Mouse (Mus musculus): Measurements from ENCODE around the gene Jak1. TPM values are rescaled to one million over a fixed set of nuclear protein-coding genes. Genes with fewer than 3 reads are reported as not detected.

Gene Jak1
- 100 to 1,000 TPM; 124 to 155 (median 151) TPM for total RNA-seq (2022)

- DNase-seq, result peak; percentile 98
Observed at GRCm38 (mm10) chr4:101264741-101265513, at the start of gene Jak1. Jak1 (minus strand) TSS chr4:101265282.

GRCm38 (mm10) chr4:101312055-101312454 lies 47.0 kb upstream of the Jak1 start:
- DNase-seq, result no peak

DNA sequence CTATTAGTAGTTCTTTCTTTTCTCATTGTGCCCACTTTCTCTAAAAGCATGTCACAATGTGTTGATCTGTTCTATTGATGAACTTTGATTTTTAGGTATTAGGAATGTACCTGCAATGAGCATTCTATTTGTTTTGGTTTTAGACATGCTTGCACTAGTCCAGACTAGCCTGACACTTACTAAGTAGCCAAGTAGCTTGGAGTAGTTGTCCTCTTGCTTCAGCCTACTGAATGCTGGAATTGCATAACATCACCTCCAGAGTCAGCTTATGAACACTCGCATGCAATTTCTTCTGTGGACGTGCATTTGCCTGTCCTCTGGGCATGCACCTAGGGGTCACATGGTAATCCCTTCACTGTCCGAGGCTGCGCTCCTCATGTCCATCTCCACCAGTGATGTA lies 43.1 kb upstream of the Jak1 start:
- DNase-seq, result no peak

- DNase-seq, result no peak
Observed at GRCm38 (mm10) chr4:101307286-101307685, 42.2 kb upstream of the Jak1 start.

GRCm38 (mm10) chr4:101306132-101306915 lies 41.2 kb upstream of the Jak1 start:
- DNase-seq, result no peak

DNA sequence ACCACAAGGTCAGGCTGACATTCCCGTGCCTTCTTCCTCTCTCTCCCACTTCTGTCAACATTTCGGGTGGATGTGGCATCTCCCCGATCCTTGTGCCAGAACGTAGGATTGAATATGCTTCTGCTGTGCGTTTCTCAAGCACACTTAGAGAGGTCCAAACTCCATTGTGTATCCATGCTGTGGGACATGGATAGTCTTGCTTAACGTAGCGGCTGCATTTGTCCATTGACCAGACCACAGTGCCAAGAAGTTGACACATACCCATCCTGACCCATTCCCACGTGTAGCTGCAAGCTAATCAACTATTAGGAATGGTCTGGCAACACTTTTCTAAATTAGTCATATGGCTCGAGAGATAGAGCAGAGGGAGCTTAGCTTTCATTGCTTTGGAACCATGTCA lies 40.0 kb upstream of the Jak1 start:
- no peak for DNase-seq

DNA sequence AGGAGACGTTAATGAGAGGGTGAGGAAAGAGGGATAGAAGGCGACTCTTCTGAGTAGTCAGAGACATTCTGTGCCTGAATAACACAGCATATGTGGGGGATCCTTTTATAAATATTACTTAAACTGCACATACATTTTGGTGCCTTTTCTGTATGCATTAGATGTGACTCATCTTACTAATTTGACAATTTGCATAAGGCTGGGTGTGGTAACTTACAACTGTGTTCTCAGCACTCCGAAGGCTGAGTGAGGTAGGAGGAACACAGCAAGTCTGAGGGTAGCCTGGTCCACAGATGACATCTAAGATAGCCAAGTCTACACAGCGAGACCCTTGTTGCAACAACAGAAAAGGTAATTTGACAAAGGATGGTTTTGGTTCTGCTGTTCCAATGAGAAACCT lies 39.0 kb upstream of the Jak1 start:
- no peak for DNase-seq

GRCm38 (mm10) chr4:101300392-101300910 lies 35.4 kb upstream of the Jak1 start:
- no peak for DNase-seq

DNA sequence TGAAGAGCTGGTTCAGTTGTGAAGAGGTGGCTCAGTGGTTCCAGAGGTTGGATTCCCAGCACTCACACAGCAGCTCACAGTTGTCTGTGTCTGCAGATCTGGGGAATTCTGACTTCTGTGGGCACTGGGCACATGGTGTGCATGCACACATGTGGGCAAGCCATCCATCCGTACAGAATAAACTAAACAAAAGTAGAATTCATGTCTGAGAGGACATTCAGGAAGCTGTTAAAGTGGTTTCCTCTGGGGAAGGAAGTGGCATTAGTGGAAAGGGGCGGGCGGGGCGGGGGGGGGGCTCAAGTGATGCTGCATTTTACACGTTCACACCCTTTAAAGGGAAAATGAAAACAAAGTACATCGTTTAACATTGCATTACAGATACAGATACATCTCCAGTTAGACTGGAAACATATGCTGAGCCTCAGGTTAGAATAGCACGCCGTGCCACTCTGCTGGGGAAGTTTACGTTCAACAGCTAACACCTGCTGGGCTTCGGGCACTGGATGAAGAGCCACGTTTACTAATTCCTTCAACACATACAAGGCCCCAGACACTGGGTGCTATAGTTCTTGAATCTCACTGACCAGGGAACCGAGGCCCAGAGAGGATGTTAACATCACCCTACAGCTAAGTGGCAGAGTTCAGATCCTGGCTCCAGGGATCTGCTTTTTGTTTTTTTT lies 33.4 kb upstream of the Jak1 start:
- DNase-seq, result no peak

GRCm38 (mm10) chr4:101296836-101297235 lies 31.8 kb upstream of the Jak1 start:
- no peak for DNase-seq

GRCm38 (mm10) chr4:101295788-101296187 lies 30.7 kb upstream of the Jak1 start:
- no peak for DNase-seq

- DNase-seq, result no peak
Observed at GRCm38 (mm10) chr4:101293661-101294060, 28.6 kb upstream of the Jak1 start.

DNA sequence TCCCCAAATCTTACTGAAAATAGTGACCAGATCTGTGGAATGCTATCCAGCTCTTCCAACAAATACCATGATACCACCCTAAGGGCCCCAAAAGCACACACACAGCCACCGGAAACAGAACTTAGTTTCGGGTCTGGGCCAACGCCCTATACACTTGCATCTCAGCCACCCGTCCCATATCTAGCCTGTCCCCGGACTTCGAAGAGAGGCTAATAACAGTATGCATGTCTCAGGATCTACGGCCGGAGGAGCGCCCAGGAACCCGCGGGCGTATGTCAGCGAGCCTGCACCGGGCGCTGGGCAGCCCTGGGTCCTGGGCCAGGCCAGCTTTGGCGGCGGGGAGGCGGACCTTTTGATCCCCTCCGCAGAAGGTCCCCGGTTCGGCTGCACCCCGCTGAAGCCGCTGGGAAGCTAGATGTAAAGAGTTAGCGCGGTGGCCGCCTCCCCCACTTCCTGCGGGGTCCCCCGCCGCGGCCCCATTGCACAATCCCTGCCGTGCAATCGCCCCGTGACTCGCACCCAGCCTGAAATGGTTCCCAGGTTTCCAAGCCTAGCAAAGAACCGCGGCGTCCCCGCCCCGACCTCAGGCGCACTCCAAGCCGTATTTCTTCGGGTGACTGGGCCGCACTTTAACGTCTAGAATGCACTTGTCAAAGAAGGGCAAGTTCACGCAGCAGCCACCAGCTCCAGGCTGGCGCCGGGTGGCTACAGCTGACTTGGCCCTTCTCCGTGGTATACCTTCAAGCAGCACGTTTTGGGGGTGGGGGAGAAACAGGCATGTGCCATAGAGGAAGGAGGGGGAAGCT lies 27.9 kb upstream of the Jak1 start:
- peak; percentile 54 for DNase-seq

DNA sequence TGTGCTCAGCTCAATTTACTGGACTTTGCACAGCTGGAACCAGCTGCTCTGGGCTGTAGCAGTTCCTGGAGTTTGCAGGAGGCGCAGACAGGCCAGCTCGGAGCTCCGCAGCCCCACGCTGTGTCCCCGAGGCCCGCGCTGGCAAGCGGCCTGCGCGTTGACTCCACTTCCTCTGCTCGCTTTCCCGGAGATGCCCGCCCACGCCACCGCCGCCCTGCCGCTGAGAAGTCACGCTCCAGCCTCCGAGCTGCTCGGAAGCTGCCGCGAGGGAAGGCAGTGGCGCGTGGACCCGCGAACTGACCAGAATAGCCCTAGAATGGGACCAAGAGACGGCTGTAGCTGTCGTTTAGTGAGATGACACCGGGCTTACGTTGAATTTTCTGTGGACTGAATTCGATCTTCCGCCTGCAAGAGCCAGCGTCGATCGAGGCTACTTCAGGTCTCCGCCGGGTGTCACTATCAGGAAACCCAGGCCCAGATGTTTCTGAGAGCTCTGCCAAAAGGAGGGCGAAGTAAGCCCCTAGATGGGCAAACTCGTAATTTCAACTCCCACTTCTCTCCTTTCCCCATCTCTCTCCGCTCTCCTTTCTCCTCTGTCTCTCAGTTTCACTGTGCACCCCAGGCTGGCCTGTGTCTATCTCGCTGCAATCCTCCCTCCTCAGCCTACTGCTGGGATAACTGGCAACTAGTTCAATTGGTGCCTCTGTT lies 27.1 kb upstream of the Jak1 start:
- peak; percentile 82 for DNase-seq

DNA sequence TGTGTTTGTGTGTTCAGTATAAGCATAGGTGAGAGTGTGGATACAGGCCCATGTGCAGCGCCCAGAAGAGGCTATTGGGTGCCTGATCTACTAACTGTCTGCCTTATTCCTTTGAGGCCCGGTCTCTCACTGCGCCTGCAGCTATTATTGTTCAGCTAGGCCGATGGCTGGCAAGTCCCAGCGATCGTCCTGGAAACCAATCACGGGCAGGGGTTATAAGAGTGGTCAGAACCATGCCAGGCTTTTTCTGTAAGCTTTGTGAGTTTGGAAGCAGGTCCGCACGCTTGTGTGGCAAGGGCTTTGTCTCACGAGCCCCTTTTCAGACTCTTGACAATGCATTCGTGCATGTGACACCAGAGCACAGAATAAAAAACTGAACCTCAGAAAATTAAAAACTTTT lies 23.2 kb upstream of the Jak1 start:
- no peak for DNase-seq

GRCm38 (mm10) chr4:101286562-101286961 lies 21.5 kb upstream of the Jak1 start:
- no peak for DNase-seq

DNA sequence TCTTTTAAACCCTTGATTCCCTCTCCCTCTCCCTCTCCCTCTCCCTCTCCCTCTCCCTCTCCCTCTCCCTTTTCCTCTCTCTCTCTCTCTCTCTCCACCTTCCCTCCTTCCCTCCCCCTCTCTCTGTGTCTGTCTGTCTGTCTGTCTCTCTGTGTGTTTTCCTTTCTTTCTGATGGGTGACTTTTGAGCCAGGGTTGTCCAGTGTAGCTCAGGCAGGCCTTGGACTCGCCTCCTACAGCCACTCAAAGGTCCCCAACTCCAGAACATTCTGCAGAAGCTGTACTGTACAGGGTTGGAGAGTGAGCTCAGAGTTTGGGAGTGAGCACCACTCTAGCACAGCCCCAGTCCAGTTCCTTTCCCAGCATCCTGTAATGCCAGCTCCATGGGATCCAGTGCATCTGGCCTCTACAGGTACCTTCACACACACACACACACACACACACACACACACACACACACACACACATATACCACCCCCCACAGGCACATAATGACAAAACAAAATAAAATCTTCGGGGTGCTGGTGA lies 20.9 kb upstream of the Jak1 start:
- DNase-seq, result no peak

DNA sequence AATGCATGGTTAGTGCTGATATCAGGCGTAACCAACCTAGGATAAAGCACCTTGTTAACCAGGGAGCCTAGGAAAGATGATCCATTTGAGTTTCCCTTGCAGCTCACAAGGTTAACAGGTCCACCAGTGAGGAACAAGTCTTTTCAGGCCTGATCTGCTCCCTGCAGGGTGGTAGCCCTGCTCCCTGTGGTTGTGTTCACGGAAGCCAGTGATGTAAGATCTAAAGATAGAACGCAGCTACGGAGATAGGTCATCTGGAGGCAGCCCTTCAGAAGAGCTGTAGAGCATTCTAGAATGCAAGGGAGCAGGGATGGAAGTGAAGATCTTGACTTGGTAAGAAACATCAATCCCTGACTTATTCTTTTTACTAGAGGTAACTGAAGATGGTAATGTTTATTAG lies 18.9 kb upstream of the Jak1 start:
- no peak for DNase-seq

- DNase-seq, result no peak
Observed at GRCm38 (mm10) chr4:101282237-101282636, 17.2 kb upstream of the Jak1 start.

- no peak for DNase-seq
Observed at GRCm38 (mm10) chr4:101280119-101280518, 15.0 kb upstream of the Jak1 start.

GRCm38 (mm10) chr4:101276456-101277070 lies 11.5 kb upstream of the Jak1 start:
- no peak for DNase-seq

Measured in adrenal gland, adult 8-10 months (tissue).